Mouse (Mus musculus) adrenal gland, adult 8-10 months (tissue): ENCODE measurements around the gene Tmem97. TPM values are rescaled to one million over a fixed set of nuclear protein-coding genes. Genes with fewer than 3 reads are reported as not detected.
"Not testable (repeated sequence)": the region's sequence is repeated elsewhere in the genome, so short reads cannot be mapped to it uniquely, and the experiment has no call there.

Experiments
- DNase-seq: peaks from one replicate; pipeline ENCODE4 v3.0.0; 2022
- total RNA-seq, 4 experiments: library from RNA; stranded (reverse); gene quantifications; 2 replicates each; pipeline ENCODE4 v1.2.4; 2022

Gene Tmem97
- total RNA-seq, 4 experiments from 2014 or later = 46.3 to 65.0 (median 55.8) TPM

DNA sequence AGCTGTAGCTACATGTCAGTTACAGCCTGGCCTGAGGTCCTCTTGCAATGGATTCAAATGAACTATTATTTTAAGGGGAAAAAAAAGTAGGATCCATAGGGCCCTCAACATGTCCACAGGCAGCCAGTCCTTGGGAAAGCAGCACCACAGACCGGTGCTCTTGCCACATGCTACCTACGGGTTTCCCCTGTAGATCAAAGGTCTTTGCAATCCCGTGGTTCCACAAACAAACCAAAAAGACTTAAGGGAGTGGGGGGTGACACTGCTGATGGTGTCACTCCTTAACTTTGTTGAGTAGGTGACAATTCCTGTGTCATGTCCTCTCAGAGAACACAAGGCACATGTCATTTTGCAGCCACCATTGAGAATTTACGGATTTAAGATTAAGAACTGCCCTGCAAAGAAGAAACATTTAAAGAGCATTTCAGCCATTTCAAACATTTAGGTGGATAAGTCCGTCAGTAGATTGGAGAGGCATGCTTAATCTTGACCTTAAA lies 1.0 kb downstream of the Tmem97 start:
- DNase-seq = no peak

GRCm38 (mm10) chr11:78547718-78548460 lies 2.7 kb downstream of the Tmem97 start:
- DNase-seq = no peak

GRCm38 (mm10) chr11:78545181-78545580 lies 5.4 kb downstream of the Tmem97 start:
- DNase-seq = no peak

- DNase-seq = no peak
Measured at GRCm38 (mm10) chr11:78544449-78545111, 6.0 kb downstream of the Tmem97 start.

- no peak for DNase-seq
Measured at GRCm38 (mm10) chr11:78540358-78540757, 10.2 kb downstream of the Tmem97 start.

GRCm38 (mm10) chr11:78536690-78537084 lies 13.9 kb downstream of the Tmem97 start:
- DNase-seq = no peak

DNA sequence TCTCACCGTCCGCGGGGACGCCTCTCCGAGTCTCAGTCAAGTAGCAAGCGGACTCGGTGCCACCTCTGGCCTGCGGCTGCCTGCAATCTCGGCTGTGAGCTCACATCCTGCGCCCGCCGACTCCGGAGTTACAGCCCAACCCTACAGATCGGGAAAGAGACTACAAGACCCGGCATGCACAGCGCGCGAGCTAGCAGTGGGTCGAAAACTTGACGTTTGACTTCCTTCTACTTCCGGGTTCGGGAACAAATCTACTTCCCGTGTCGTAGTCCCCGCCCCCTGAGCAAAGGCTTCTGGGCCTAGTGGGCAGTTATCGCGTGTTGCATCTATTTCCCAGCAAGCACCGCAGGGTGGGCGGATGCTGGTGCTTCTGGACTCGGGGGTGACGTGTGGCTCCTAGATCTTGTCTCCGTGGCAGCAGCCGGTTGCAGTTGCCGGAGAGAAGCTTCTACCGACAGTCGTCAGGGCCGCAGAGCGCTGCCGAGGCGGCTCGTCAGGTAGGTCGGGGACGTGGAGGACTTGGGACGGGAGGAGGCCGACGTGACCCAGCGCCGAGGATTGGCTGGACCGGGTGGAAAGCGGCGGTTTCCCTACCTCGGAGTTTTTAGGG lies 14.4 kb downstream of the Tmem97 start, which contains the start of the genes Tnfaip1 and Ift20:
Gene Tnfaip1 (minus strand): TSS at position 253 of the 610 bp plus-strand sequence.
Gene Ift20 (plus strand): TSS at position 282 of the 610 bp plus-strand sequence.
- DNase-seq = peak; percentile 99

- no peak for DNase-seq
Measured at GRCm38 (mm10) chr11:78535376-78536079, 15.0 kb downstream of the Tmem97 start.

GRCm38 (mm10) chr11:78534516-78534915 lies 16.1 kb downstream of the Tmem97 start:
- no peak for DNase-seq

DNA sequence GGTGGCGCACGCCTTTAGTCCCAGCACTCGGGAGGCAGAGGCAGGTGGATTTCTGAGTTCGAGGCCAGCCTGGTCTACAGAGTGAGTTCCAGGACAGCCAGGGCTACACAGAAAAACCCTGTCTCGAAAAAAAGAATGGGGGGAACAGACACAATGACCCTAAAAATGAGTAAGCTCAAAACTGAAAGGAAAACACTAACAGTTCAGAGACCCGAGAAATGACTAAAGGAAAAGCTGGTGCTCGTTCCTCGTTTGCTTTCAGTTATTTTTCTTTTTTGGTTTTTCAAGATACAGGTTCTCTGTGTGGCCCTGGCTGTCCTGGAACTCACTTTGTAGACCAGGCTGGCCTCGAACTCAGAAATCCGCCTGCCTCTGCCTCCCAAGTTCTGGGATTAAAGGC lies 19.1 kb downstream of the Tmem97 start:
- not testable (repeated sequence) for DNase-seq

- peak; percentile 44 for DNase-seq
Measured at GRCm38 (mm10) chr11:78531046-78531445, 19.5 kb downstream of the Tmem97 start.

- DNase-seq = no peak
Measured at GRCm38 (mm10) chr11:78530001-78530400, 20.6 kb downstream of the Tmem97 start.

GRCm38 (mm10) chr11:78528714-78529113 lies 21.9 kb downstream of the Tmem97 start:
- no peak for DNase-seq

GRCm38 (mm10) chr11:78524838-78525237 lies 25.7 kb downstream of the Tmem97 start:
- no peak for DNase-seq

GRCm38 (mm10) chr11:78523241-78523955 lies 27.2 kb downstream of the Tmem97 start:
- DNase-seq = no peak

GRCm38 (mm10) chr11:78522481-78522997 lies 28.0 kb downstream of the Tmem97 start:
- no peak for DNase-seq

DNA sequence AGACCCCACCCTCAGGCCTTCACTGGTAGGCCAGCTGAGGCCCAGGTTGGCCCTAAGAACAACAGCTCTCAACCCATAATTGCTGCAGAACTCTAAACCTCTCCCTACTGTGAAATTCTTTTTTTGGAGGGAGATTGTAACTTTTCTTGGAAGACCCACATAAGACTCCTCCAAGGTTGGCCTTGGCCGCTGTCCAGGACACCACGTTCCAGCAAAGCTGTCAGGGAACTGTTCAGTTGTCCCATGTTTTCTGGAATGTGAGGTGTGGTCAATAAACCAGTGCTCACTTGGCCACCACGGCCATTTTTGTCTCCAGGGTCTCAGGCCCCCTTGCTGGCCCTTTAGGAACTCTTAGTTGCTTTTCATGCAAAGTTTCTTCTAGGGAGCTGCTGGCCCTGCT lies 28.7 kb downstream of the Tmem97 start:
- DNase-seq = no peak

DNA sequence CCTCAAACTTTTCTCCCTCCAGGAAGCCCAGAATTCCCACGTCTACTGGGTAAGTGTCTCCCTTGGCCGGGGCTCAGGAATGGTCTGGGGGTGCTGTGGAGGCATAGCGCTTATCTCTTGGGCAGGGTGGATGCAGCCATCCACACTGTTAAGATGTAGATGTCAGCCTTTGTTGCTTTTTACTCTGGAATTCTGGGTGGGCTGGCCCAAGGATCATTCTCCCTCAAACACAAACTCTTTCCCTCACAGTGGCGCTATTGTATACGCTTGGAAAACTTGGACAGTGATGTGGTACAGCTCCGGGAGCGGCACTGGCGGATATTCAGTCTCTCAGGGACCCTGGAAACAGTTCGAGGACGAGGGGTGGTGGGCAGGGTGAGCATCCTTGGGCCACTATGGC lies 31.6 kb downstream of the Tmem97 start:
- DNase-seq = no peak

DNA sequence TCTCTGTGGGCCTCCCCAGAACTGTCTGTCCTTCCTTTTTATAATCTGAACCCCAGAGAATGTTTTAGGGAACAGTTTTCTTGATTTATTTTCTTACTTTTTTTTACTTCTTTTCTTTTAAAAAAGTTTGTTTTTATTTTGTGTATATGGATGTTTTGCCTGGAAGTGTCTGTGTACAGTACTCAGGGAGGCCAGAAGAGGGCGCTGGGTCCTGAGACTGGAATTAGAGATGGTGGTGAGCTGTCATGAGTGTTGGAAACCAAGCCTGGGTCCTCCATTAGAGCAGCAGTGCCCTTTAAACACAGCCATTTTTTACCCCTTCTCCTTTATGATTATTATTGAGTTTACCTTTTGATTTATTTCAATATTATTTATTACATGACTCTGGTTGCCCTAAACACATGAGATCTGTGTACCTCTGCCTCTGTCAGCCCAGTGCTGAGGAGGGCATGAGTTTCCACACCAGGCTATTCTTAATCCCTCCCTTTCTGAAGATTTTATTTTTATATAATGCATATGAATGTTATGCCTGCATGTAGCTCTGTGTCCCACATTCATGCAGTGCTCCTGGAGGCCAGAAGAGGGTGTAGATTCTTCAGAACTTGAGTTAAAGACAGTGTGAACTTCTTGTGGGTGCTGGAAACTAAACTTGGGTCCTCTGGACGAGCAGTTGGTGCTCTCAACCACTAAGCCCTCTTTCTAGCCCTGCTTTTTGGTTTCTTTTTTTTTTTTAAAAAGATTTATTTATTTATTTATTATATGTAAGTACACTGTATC lies 34.8 kb downstream of the Tmem97 start:
- no peak for DNase-seq

DNA sequence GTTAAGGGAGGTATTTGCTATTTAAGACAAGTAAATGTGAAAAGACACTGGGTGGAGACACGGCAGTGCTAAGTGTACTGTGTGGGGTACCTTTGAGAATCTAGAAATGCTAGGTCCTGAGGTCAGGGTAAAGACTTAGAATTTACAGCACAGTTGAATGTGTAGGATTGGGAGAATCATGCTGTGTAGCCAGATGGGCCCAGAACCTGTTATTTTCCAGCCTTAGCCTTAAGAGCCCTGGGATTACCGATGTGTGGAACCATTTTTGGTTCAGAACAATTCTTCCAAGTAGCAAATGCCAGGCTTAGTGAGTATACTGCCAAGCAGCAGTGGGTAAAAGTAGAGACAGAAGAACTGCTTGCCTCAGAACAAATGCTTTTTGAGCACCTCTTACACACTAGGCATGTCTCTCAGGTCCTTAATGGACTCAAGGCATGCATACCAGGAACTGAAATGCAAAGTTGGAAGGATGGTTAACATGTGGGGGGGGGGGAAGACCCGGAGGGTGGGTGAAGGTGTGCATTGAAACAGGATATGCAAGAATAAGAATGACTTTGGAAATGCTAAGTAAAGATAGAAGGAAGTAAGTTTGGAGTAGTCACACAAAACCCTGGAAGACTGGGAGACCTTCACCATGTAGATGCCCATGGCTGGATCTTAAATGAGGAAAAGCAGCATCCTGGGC lies 37.3 kb downstream of the Tmem97 start:
- DNase-seq = no peak
